Mouse (Mus musculus): ENCODE measurements around the gene Tpsg1.

DNA sequence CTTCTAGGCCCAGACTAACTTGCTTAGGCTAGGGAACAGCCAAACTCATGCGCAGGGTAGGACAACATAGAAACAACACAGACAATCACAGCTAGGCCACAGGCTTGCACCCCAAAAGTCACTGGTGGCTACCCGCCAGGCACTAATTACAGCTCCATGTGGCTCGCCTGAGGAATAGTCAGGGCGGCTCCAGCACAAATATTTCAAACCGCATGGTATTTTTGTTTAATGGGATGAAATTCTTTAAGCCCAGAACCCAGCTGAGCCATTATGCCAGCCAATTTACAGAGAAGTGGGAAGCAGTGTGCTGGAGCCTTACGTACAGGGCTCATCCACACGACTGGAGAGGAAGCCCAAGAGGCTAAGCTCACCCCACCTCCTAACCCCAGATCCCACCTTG, 40.5 kb downstream of the Tpsg1 start:
- TF ChIP-seq CTCF (IDR thresholded peaks at IDR 0.05; ENCODE audit: low read depth, low read length) (no peak), EP300 (IDR thresholded peaks at IDR 0.05; ENCODE audit: insufficient read depth, low read depth, low read length) (no peak), POLR2A (IDR thresholded peaks at IDR 0.05; ENCODE audit: insufficient read depth, low read length) (no peak)

Measured in ES-Bruce4 (cell line).